Mouse (Mus musculus): ENCODE results near the gene Dld. TPM values are rescaled to one million over a fixed set of nuclear protein-coding genes. Genes with fewer than 3 reads are reported as not detected.

Gene Dld
- 78.8 TPM for polyA plus RNA-seq (2017; shearing (Covaris generic))

GRCm38 (mm10) chr12:31350944-31351928, at the start of gene Dld:
Gene Dld (minus strand): TSS chr12:31351453.

GRCm38 (mm10) chr12:31390571-31390970, 39.3 kb upstream of the Dld start, which contains the start of gene Slc26a3:
Gene Slc26a3 (plus strand): TSS chr12:31390871.

Other genes with a start within 250 kb of the Dld start
- gene Gm6993, start 110.7 kb downstream of the Dld start, polyA plus RNA-seq (2017; shearing (Covaris generic)): not detected
- gene Lamb1, start 86.2 kb downstream of the Dld start, polyA plus RNA-seq (2017; shearing (Covaris generic)): not detected
- gene Slc26a3, start 39.4 kb upstream of the Dld start, polyA plus RNA-seq (2017; shearing (Covaris generic)): 0.22 TPM
- gene Cbll1, start 148.2 kb upstream of the Dld start, polyA plus RNA-seq (2017; shearing (Covaris generic)): 34.7 TPM
- gene Slc26a4, start 208.5 kb upstream of the Dld start, polyA plus RNA-seq (2017; shearing (Covaris generic)): 0.16 TPM